In genomic region chr8:102414931-102415330, GRCm38 (mm10) we compare ENCODE assay signal across 21 mouse cellular contexts.
A peak's percentile ranks its signal among the peaks of the same experiment; 100 is the strongest.
DNase-seq lines count a peak whose midpoint lies in the region; ATAC-seq and TF ChIP-seq lines count a peak whose summit lies in the region.
"Had no signal": no experiment of that assay in that cellular context is flagged by ENCODE, and none has a peak within 500 bp of the region (broad histone marks: within the 10 kb centered on the region; RNA-seq: fewer than 3 reads in every experiment).

No protein-coding gene starts in this region.

- no peak for TF ChIP-seq CTCF in forebrain, postnatal 0 days (IDR thresholded peaks at IDR 0.05; ENCODE audit: low read depth)

- H3K9me3 ChIP-seq in forebrain, embryonic 14.5 days (replicated peaks; ENCODE audit: control insufficient read depth, low read length), result no peaks in the 10 kb centered on the region
- H3K9me3 ChIP-seq in forebrain, postnatal 0 days (ENCODE audit: low read length), result no peaks in the 10 kb centered on the region
- no peaks in the 10 kb centered on the region for H3K9me3 ChIP-seq in midbrain, embryonic 10.5 days (replicated peaks)

- H3K4me1 ChIP-seq in forebrain, embryonic 14.5 days (ENCODE audit: control insufficient read depth, insufficient read depth, low read length), result no peaks in the 10 kb centered on the region
- no peaks in the 10 kb centered on the region for H3K4me1 ChIP-seq in forebrain, postnatal 0 days (ENCODE audit: insufficient read depth)
- H3K4me1 ChIP-seq in midbrain, embryonic 10.5 days, result no peaks in the 10 kb centered on the region

- WGBS in forebrain, embryonic 14.5 days, result 68% methylated on average over 4 of the region's 4 CpGs
- WGBS in forebrain, postnatal 0 days, result 58% methylated on average over 4 of the region's 4 CpGs
- 88% methylated on average over 4 of the region's 4 CpGs for WGBS in midbrain, embryonic 10.5 days

- ATAC-seq in forebrain, embryonic 14.5 days, result no peak
- ATAC-seq in forebrain, postnatal 0 days, result no peak
- ATAC-seq: activated CD4-positive, CD25-positive, alpha-beta regulatory T cell, adult 4 months; CD4-positive, CD25-positive, alpha-beta regulatory T cell, adult 4 months; Patski had no signal

- H3K4me2 ChIP-seq in forebrain, embryonic 14.5 days (ENCODE audit: low read length), result no peak overlapping the region
- H3K4me2 ChIP-seq in forebrain, postnatal 0 days (ENCODE audit: low read depth), result no peak overlapping the region

- DNase-seq in forebrain, embryonic 14.5 days (ENCODE audit: low spot score), result peak; percentile 15
- DNase-seq in forebrain, postnatal 0 days, result no peak
- DNase-seq in fat pad, adult 2 months (ENCODE audit: extremely low read depth, low read depth, low spot score), result peak; percentile 80
- DNase-seq in gonadal fat pad, adult 2 months (ENCODE audit: low read depth), result peak; percentile 83
- DNase-seq in midbrain, embryonic 10.5 days (ENCODE audit: low spot score), result no peak
- no peak for DNase-seq in layer of hippocampus, postnatal 36 days
- DNase-seq: adrenal gland, adult 2 months; adrenal gland, adult 8-10 months; adrenal gland, postnatal 10 days; adrenal gland, postnatal 14 days; adrenal gland, postnatal 25 days; adrenal gland, postnatal 36 days; B cell, adult 2 months; cerebellum, adult 11 months; cerebellum, adult 11-12 months; cerebellum, adult 18-20 months had no signal

- H3K27me3 ChIP-seq in forebrain, embryonic 14.5 days (replicated peaks; ENCODE audit: control insufficient read depth, insufficient read depth, low read length), result no peaks in the 10 kb centered on the region
- no peaks in the 10 kb centered on the region for H3K27me3 ChIP-seq in forebrain, postnatal 0 days (ENCODE audit: insufficient read depth, low read length)
- H3K27me3 ChIP-seq in midbrain, embryonic 10.5 days (ENCODE audit: low read depth, poor library complexity, severe bottlenecking), result no peaks in the 10 kb centered on the region
- H3K27me3 ChIP-seq: CH12.LX, Patski had no signal

- no peak overlapping the region for H3K4me3 ChIP-seq in forebrain, embryonic 14.5 days (ENCODE audit: low read depth, low read length)
- no peak overlapping the region for H3K4me3 ChIP-seq in forebrain, postnatal 0 days (ENCODE audit: low read depth, low read length)
- H3K4me3 ChIP-seq in midbrain, embryonic 10.5 days, result no peak overlapping the region

- no peaks in the 10 kb centered on the region for H3K36me3 ChIP-seq in forebrain, embryonic 14.5 days (ENCODE audit: control insufficient read depth, insufficient read depth, low read length)
- H3K36me3 ChIP-seq in forebrain, postnatal 0 days (ENCODE audit: insufficient read depth), result no peaks in the 10 kb centered on the region
- H3K36me3 ChIP-seq in midbrain, embryonic 10.5 days, result no peaks in the 10 kb centered on the region
- H3K36me3 ChIP-seq: G1E had no signal

- no peak overlapping the region for H3K27ac ChIP-seq in forebrain, embryonic 14.5 days (ENCODE audit: low read depth, low read length)
- H3K27ac ChIP-seq in forebrain, postnatal 0 days (ENCODE audit: low read depth, low read length), result no peak overlapping the region
- H3K27ac ChIP-seq in midbrain, embryonic 10.5 days (replicated peaks), result no peak overlapping the region

- H3K9ac ChIP-seq in forebrain, embryonic 14.5 days (ENCODE audit: low read length), result no peak overlapping the region
- H3K9ac ChIP-seq in forebrain, postnatal 0 days, result no peak overlapping the region

Comparison
In these comparisons a context has a peak if more than half of its experiments do, and no peak if none do; other contexts are left out.
1. DNase-seq: peak in forebrain, embryonic 14.5 days (single experiment), fat pad, adult 2 months (single experiment) and gonadal fat pad, adult 2 months (single experiment); none in forebrain, postnatal 0 days (single experiment), midbrain, embryonic 10.5 days (single experiment) and layer of hippocampus, postnatal 36 days (0 of 2).